Mouse (Mus musculus): Measurements from ENCODE around the gene Atp2a3.

GRCm38 (mm10) chr11:72925067-72925466 is 35.9 kb upstream of the Atp2a3 start:
- no peak for TF ChIP-seq CTCF (IDR thresholded peaks at IDR 0.05; ENCODE audit: borderline replicate concordance, control insufficient read depth, extremely low read depth, insufficient read depth, low read length, poor library complexity)
- TF ChIP-seq POLR2A (IDR thresholded peaks at IDR 0.05; ENCODE audit: control insufficient read depth, extremely low read depth, insufficient read depth, low read length, poor library complexity), result no peak
